Comparison of ENCODE assay signal across 8 mouse cellular contexts in genomic region chr4:97910777-97911580, GRCm38 (mm10).
A peak's percentile ranks its signal among the peaks of the same experiment; 100 is the strongest.
DNase-seq lines count a peak whose midpoint lies in the region; ATAC-seq lines count a peak whose summit lies in the region.

No protein-coding gene starts in this region.

- H3K36me3 ChIP-seq in midbrain, embryonic 12.5 days = no peaks in the 10 kb centered on the region
- no peaks in the 10 kb centered on the region for H3K36me3 ChIP-seq in midbrain, embryonic 11.5 days (ENCODE audit: control insufficient read depth, insufficient read depth, low read length)
- no peaks in the 10 kb centered on the region for H3K36me3 ChIP-seq in limb, embryonic 15.5 days

- ATAC-seq in midbrain, embryonic 12.5 days (ENCODE audit: low FRiP score, low read depth) = 0 out of 2 replicates have a peak, but pooled peaks have one; percentile 16
- no peak for ATAC-seq in midbrain, embryonic 11.5 days (ENCODE audit: low FRiP score)
- ATAC-seq in limb, embryonic 15.5 days (ENCODE audit: insufficient number of reproducible peaks, low FRiP score, low TSS enrichment, low read depth) = no peak

- no peaks in the 10 kb centered on the region for H3K9me3 ChIP-seq in midbrain, embryonic 12.5 days
- H3K9me3 ChIP-seq in midbrain, embryonic 11.5 days (ENCODE audit: control insufficient read depth, low read length) = no peaks in the 10 kb centered on the region
- H3K9me3 ChIP-seq in limb, embryonic 15.5 days = no peaks in the 10 kb centered on the region

- H3K4me1 ChIP-seq in midbrain, embryonic 12.5 days = peaks cover 28% of the 10 kb centered on the region
- no peaks in the 10 kb centered on the region for H3K4me1 ChIP-seq in midbrain, embryonic 11.5 days (ENCODE audit: control insufficient read depth, insufficient read depth, low read length)
- H3K4me1 ChIP-seq in limb, embryonic 15.5 days = peaks cover 17% of the 10 kb centered on the region

- no peak overlapping the region for H3K4me3 ChIP-seq in midbrain, embryonic 12.5 days
- no peak overlapping the region for H3K4me3 ChIP-seq in midbrain, embryonic 11.5 days (ENCODE audit: low read depth, low read length)
- H3K4me3 ChIP-seq in limb, embryonic 15.5 days = no peak overlapping the region

- DNase-seq in midbrain, embryonic 11.5 days (ENCODE audit: low spot score, missing footprints) = no peak
- DNase-seq in cerebellum, adult 18-20 months = peak; percentile 91 to 97
- DNase-seq in gastrocnemius, postnatal 14 days = peak; percentile 18
- peak; percentile 63 for DNase-seq in right cerebral cortex, postnatal 14 days
- no peak for DNase-seq in heart, postnatal 10 days
- DNase-seq in urinary bladder, postnatal 4 days (ENCODE audit: low spot score in 2 of 2) = no peak

- WGBS in midbrain, embryonic 12.5 days = 85% methylated on average over 27 of the region's 27 CpGs
- WGBS in midbrain, embryonic 11.5 days = 87% methylated on average over 27 of the region's 27 CpGs
- 75% methylated on average over 27 of the region's 27 CpGs for WGBS in limb, embryonic 15.5 days

- H3K9ac ChIP-seq in midbrain, embryonic 12.5 days (replicated peaks) = no peak overlapping the region
- no peak overlapping the region for H3K9ac ChIP-seq in midbrain, embryonic 11.5 days (ENCODE audit: low read length)
- H3K9ac ChIP-seq in limb, embryonic 15.5 days = no peak overlapping the region

- intact Hi-C loops in gastrocnemius, postnatal 14 days (cut with DNase I; ENCODE audit: low total_unique reads) = no loop called here
- intact Hi-C loops in heart, postnatal 10 days (cut with DNase I) = no loop called here

- H3K27ac ChIP-seq in midbrain, embryonic 12.5 days (replicated peaks) = 0 out of 2 replicates have a peak overlapping the region, but pooled peaks have one; percentile 12
- H3K27ac ChIP-seq in midbrain, embryonic 11.5 days (ENCODE audit: low read depth, low read length) = no peak overlapping the region
- peak overlapping the region; percentile 12 for H3K27ac ChIP-seq in limb, embryonic 15.5 days

- no peak overlapping the region for H3K4me2 ChIP-seq in midbrain, embryonic 12.5 days (replicated peaks)
- H3K4me2 ChIP-seq in midbrain, embryonic 11.5 days = no peak overlapping the region
- H3K4me2 ChIP-seq in limb, embryonic 15.5 days = no peak overlapping the region

- no peaks in the 10 kb centered on the region for H3K27me3 ChIP-seq in midbrain, embryonic 12.5 days
- H3K27me3 ChIP-seq in midbrain, embryonic 11.5 days (ENCODE audit: control insufficient read depth, insufficient read depth, low read length) = no peaks in the 10 kb centered on the region
- no peaks in the 10 kb centered on the region for H3K27me3 ChIP-seq in limb, embryonic 15.5 days

Comparison
In these comparisons a context has a peak if more than half of its experiments do, and no peak if none do; other contexts are left out.
1. DNase-seq: peak in cerebellum, adult 18-20 months (2 of 2), gastrocnemius, postnatal 14 days (single experiment) and right cerebral cortex, postnatal 14 days (single experiment); none in midbrain, embryonic 11.5 days (single experiment), heart, postnatal 10 days (0 of 2) and urinary bladder, postnatal 4 days (0 of 2).